ENCODE assay signal across 7 mouse cellular contexts in genomic region chr5:43841144-43842010, GRCm38 (mm10). TPM values are rescaled to one million over a fixed set of nuclear protein-coding genes. Genes with fewer than 3 reads are reported as not detected.
DNase-seq lines count a peak whose midpoint lies in the region; ATAC-seq and TF ChIP-seq lines count a peak whose summit lies in the region.

No protein-coding gene starts in this region.

- H3K9me3 ChIP-seq in embryonic facial prominence, embryonic 11.5 days (replicated peaks; ENCODE audit: control insufficient read depth, low read length) = no peaks in the 10 kb centered on the region
- no peaks in the 10 kb centered on the region for H3K9me3 ChIP-seq in hindbrain, postnatal 0 days (ENCODE audit: low read length)
- no peaks in the 10 kb centered on the region for H3K9me3 ChIP-seq in neural tube, embryonic 15.5 days (replicated peaks)

- no peaks in the 10 kb centered on the region for H3K36me3 ChIP-seq in embryonic facial prominence, embryonic 11.5 days (replicated peaks; ENCODE audit: control insufficient read depth, insufficient read depth, low read depth, low read length)
- no peaks in the 10 kb centered on the region for H3K36me3 ChIP-seq in hindbrain, postnatal 0 days (ENCODE audit: insufficient read depth, low read length)
- no peaks in the 10 kb centered on the region for H3K36me3 ChIP-seq in neural tube, embryonic 15.5 days

- no peak overlapping the region for H3K4me2 ChIP-seq in embryonic facial prominence, embryonic 11.5 days (ENCODE audit: low read depth, low read length)
- peak overlapping the region; percentile 5 for H3K4me2 ChIP-seq in hindbrain, postnatal 0 days (ENCODE audit: low read depth, low read length)
- H3K4me2 ChIP-seq in neural tube, embryonic 15.5 days = no peak overlapping the region

- no peak for TF ChIP-seq POLR2A in lung, adult 2 months (IDR thresholded peaks at IDR 0.05; ENCODE audit: borderline replicate concordance, extremely low read depth, low read depth, low read length)

- no peak for ATAC-seq in embryonic facial prominence, embryonic 11.5 days (replicated peaks; ENCODE audit: insufficient number of reproducible peaks, low FRiP score, low TSS enrichment, low read depth)
- ATAC-seq in hindbrain, postnatal 0 days = no peak; the same call in 1 of the 2 replicates
- 0 out of 2 replicates have a peak, but pooled peaks have one; percentile 41 for ATAC-seq in neural tube, embryonic 15.5 days (ENCODE audit: low FRiP score)

- H3K9ac ChIP-seq in embryonic facial prominence, embryonic 11.5 days (replicated peaks; ENCODE audit: low read length) = no peak overlapping the region
- no peak overlapping the region for H3K9ac ChIP-seq in hindbrain, postnatal 0 days (replicated peaks; ENCODE audit: low read length)
- no peak overlapping the region for H3K9ac ChIP-seq in neural tube, embryonic 15.5 days (replicated peaks)

- no peaks in the 10 kb centered on the region for H3K4me1 ChIP-seq in embryonic facial prominence, embryonic 11.5 days (ENCODE audit: control insufficient read depth, insufficient read depth, low read length)
- no peaks in the 10 kb centered on the region for H3K4me1 ChIP-seq in hindbrain, postnatal 0 days (ENCODE audit: insufficient read depth, low read length)
- peaks cover 3% of the 10 kb centered on the region; the same call in 1 of the 2 replicates for H3K4me1 ChIP-seq in lung, adult 2 months (ENCODE audit: control insufficient read depth, insufficient read depth, low read length)
- no peaks in the 10 kb centered on the region for H3K4me1 ChIP-seq in neural tube, embryonic 15.5 days

- peak; percentile 33 for DNase-seq in urinary bladder, postnatal 25 days (ENCODE audit: low spot score)
- no peak for DNase-seq in urinary bladder, adult 2 months (ENCODE audit: low spot score)
- DNase-seq in adrenal gland, postnatal 36 days = peak; percentile 38 to 61
- peak; percentile 84 for DNase-seq in embryonic facial prominence, embryonic 11.5 days (ENCODE audit: low spot score)
- peak; percentile 83 for DNase-seq in hindbrain, postnatal 0 days (ENCODE audit: low spot score)
- no peak for DNase-seq in lung, adult 2 months

- H3K4me3 ChIP-seq in embryonic facial prominence, embryonic 11.5 days (ENCODE audit: low read depth, low read length) = no peak overlapping the region
- H3K4me3 ChIP-seq in hindbrain, postnatal 0 days (ENCODE audit: low read length) = no peak overlapping the region
- H3K4me3 ChIP-seq in lung, adult 2 months (replicated peaks; ENCODE audit: extremely low read depth, low read depth, low read length) = peak overlapping the region; percentile 54
- no peak overlapping the region for H3K4me3 ChIP-seq in neural tube, embryonic 15.5 days (replicated peaks)

- no peaks in the 10 kb centered on the region for H3K27me3 ChIP-seq in embryonic facial prominence, embryonic 11.5 days (ENCODE audit: control insufficient read depth, insufficient read depth, low read length)
- no peaks in the 10 kb centered on the region for H3K27me3 ChIP-seq in hindbrain, postnatal 0 days (ENCODE audit: insufficient read depth, low read length)
- no peaks in the 10 kb centered on the region for H3K27me3 ChIP-seq in neural tube, embryonic 15.5 days (replicated peaks)

- TF ChIP-seq CTCF in hindbrain, postnatal 0 days (IDR thresholded peaks at IDR 0.05; ENCODE audit: low read depth) = peak; percentile 94
- no peak for TF ChIP-seq CTCF in lung, adult 2 months (IDR thresholded peaks at IDR 0.05; ENCODE audit: insufficient read depth, low read length)

- WGBS in embryonic facial prominence, embryonic 11.5 days = 50% methylated on average over 11 of the region's 11 CpGs
- WGBS in hindbrain, postnatal 0 days = 44% methylated on average over 11 of the region's 11 CpGs
- WGBS in lung, adult 2 months = 3% methylated on average over 11 of the region's 11 CpGs
- 48% methylated on average over 11 of the region's 11 CpGs for WGBS in neural tube, embryonic 15.5 days

- no peak overlapping the region for H3K27ac ChIP-seq in embryonic facial prominence, embryonic 11.5 days (replicated peaks; ENCODE audit: low read depth, low read length)
- H3K27ac ChIP-seq in hindbrain, postnatal 0 days = no peak overlapping the region
- H3K27ac ChIP-seq in neural tube, embryonic 15.5 days (replicated peaks) = no peak overlapping the region

RNA-seq across cellular contexts. Expression of gene Fbxl5, which starts 19.9 kb away (rescaled TPM):
- 45.2 and 48.5 TPM in 2 replicates for polyA plus RNA-seq in urinary bladder, adult 2 months (2012; rRNA removed)
- 10 to 100 TPM; 64.2 to 73.9 TPM for total RNA-seq in adrenal gland, postnatal 36 days (2021)
- polyA plus RNA-seq in embryonic facial prominence, embryonic 11.5 days (2014; fragmentation: Nextera tagmentation; extraction: Ambion mirVana) = 71.3 and 83.4 TPM in 2 replicates
- total RNA-seq in hindbrain, postnatal 0 days (2014; rRNA removed) = 79.3 and 88.1 TPM in 2 replicates
- 74.2 and 74.7 TPM in 2 replicates for polyA plus RNA-seq in hindbrain, postnatal 0 days (2015; fragmentation: Nextera tagmentation; extraction: Ambion mirVana)
- polyA plus RNA-seq in lung, adult 2 months (2012; rRNA removed) = 20.3 and 31.4 TPM in 2 replicates
- polyA plus RNA-seq in neural tube, embryonic 15.5 days (2015; fragmentation: Nextera tagmentation; extraction: Ambion mirVana) = 73.5 and 74.1 TPM in 2 replicates

RNA-seq across cellular contexts. Expression of gene Bst1, which starts 22.7 kb away (rescaled TPM):
- 3.0 and 3.3 TPM in 2 replicates for polyA plus RNA-seq in urinary bladder, adult 2 months (2012; rRNA removed)
- total RNA-seq in adrenal gland, postnatal 36 days (2021) = 1 to 10 TPM; 1.7 to 2.1 TPM
- polyA plus RNA-seq in embryonic facial prominence, embryonic 11.5 days (2014; fragmentation: Nextera tagmentation; extraction: Ambion mirVana) = 0.15 TPM in 1 of 2 replicates, not detected in the other
- total RNA-seq in hindbrain, postnatal 0 days (2014; rRNA removed) = 0.11 TPM in 1 of 2 replicates, not detected in the other
- polyA plus RNA-seq in hindbrain, postnatal 0 days (2015; fragmentation: Nextera tagmentation; extraction: Ambion mirVana) = 0.15 TPM in 1 of 2 replicates, not detected in the other
- polyA plus RNA-seq in lung, adult 2 months (2012; rRNA removed) = 8.4 and 8.8 TPM in 2 replicates
- 0.55 and 4.5 TPM in 2 replicates for polyA plus RNA-seq in neural tube, embryonic 15.5 days (2015; fragmentation: Nextera tagmentation; extraction: Ambion mirVana)

RNA-seq across cellular contexts. Expression of gene Cd38, which starts 27.0 kb away (rescaled TPM):
- 9.9 and 10.2 TPM in 2 replicates for polyA plus RNA-seq in urinary bladder, adult 2 months (2012; rRNA removed)
- 10 to 100 TPM; 12.9 to 18.4 TPM for total RNA-seq in adrenal gland, postnatal 36 days (2021)
- 9.9 and 10.7 TPM in 2 replicates for polyA plus RNA-seq in embryonic facial prominence, embryonic 11.5 days (2014; fragmentation: Nextera tagmentation; extraction: Ambion mirVana)
- 3.5 and 4.7 TPM in 2 replicates for total RNA-seq in hindbrain, postnatal 0 days (2014; rRNA removed)
- polyA plus RNA-seq in hindbrain, postnatal 0 days (2015; fragmentation: Nextera tagmentation; extraction: Ambion mirVana) = 3.9 and 4.0 TPM in 2 replicates
- polyA plus RNA-seq in lung, adult 2 months (2012; rRNA removed) = 20.9 and 22.2 TPM in 2 replicates
- 3.1 and 4.0 TPM in 2 replicates for polyA plus RNA-seq in neural tube, embryonic 15.5 days (2015; fragmentation: Nextera tagmentation; extraction: Ambion mirVana)

Comparison
In these comparisons a context has a peak if more than half of its experiments do, and no peak if none do; other contexts are left out.
1. DNase-seq: peak in urinary bladder, postnatal 25 days (single experiment), adrenal gland, postnatal 36 days (2 of 2), embryonic facial prominence, embryonic 11.5 days (single experiment) and hindbrain, postnatal 0 days (single experiment); none in urinary bladder, adult 2 months (single experiment) and lung, adult 2 months (single experiment).